Comparison of ENCODE assay signal across 7 mouse cellular contexts in the genomic region with DNA sequence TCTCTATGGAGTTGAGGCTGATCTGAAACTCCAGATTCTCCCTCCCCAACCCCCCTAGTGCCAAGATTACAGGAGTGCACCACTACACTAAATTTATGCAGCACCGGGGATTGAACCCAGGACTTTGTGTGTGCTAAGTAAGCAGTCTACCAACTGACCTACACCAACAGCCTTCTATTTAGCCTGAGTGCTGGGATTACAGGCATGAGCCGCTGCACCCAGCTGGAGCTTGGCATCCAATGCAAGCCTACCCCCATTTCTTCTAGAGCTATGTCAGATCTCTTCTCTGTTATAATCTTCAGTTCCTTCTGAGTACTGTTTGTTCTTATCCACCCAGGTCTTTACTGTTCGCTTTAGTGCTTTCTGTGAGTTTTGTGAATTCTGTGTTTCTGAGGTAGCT.
DNase-seq lines count a peak whose midpoint lies in the region; ATAC-seq and TF ChIP-seq lines count a peak whose summit lies in the region.

No protein-coding gene starts in this region.

- H3K4me2 ChIP-seq in hindbrain, postnatal 0 days (ENCODE audit: low read depth, low read length): no peak overlapping the region
- no peak overlapping the region for H3K4me2 ChIP-seq in hindbrain, embryonic 14.5 days (replicated peaks)
- peak overlapping the region; percentile 61 for H3K4me2 ChIP-seq in liver, embryonic 12.5 days

- H3K9ac ChIP-seq in hindbrain, postnatal 0 days (replicated peaks; ENCODE audit: low read length): no peak overlapping the region
- H3K9ac ChIP-seq in hindbrain, embryonic 14.5 days: no peak overlapping the region
- H3K9ac ChIP-seq in liver, embryonic 12.5 days: peak overlapping the region; percentile 71

- H3K27me3 ChIP-seq in hindbrain, postnatal 0 days (ENCODE audit: insufficient read depth, low read length): no peaks in the 10 kb centered on the region
- no peaks in the 10 kb centered on the region for H3K27me3 ChIP-seq in hindbrain, embryonic 14.5 days (ENCODE audit: control insufficient read depth, insufficient read depth, low read length)
- H3K27me3 ChIP-seq in liver, embryonic 12.5 days (replicated peaks): no peaks in the 10 kb centered on the region

- no peak for TF ChIP-seq CTCF in hindbrain, postnatal 0 days (IDR thresholded peaks at IDR 0.05; ENCODE audit: low read depth)
- no peak for TF ChIP-seq CTCF in bone marrow macrophage, adult 2 months (IDR thresholded peaks at IDR 0.05; ENCODE audit: low read depth, low read length)

- TF ChIP-seq POLR2A in bone marrow macrophage, adult 2 months (IDR thresholded peaks at IDR 0.05; ENCODE audit: borderline replicate concordance, low read depth, low read length): no peak

- WGBS in hindbrain, postnatal 0 days: 75% methylated on average over 3 of the region's 3 CpGs
- WGBS in hindbrain, embryonic 14.5 days: 96% methylated on average over 3 of the region's 3 CpGs
- WGBS in liver, embryonic 12.5 days (ENCODE audit: insufficient replicate concordance): 59% methylated on average over 3 of the region's 3 CpGs

- no peak for DNase-seq in hindbrain, postnatal 0 days (ENCODE audit: low spot score)
- DNase-seq in hindbrain, embryonic 14.5 days (ENCODE audit: low spot score): no peak
- peak; percentile 55 for DNase-seq in A20 (ENCODE audit: low read depth, low spot score)
- no peak for DNase-seq in frontal cortex, postnatal 10 days (ENCODE audit: low spot score in 2 of 2)
- DNase-seq in thymus, postnatal 36 days: no peak

- H3K27ac ChIP-seq in hindbrain, postnatal 0 days: peak overlapping the region; percentile 15; the same call in 1 of the 2 replicates
- no peak overlapping the region for H3K27ac ChIP-seq in hindbrain, embryonic 14.5 days
- H3K27ac ChIP-seq in bone marrow macrophage, adult 2 months (ENCODE audit: insufficient read depth, low read depth, low read length): peak overlapping the region; percentile 33
- peak overlapping the region; percentile 100 for H3K27ac ChIP-seq in liver, embryonic 12.5 days

- no peaks in the 10 kb centered on the region for H3K4me1 ChIP-seq in hindbrain, postnatal 0 days (ENCODE audit: insufficient read depth, low read length)
- H3K4me1 ChIP-seq in hindbrain, embryonic 14.5 days (replicated peaks; ENCODE audit: control insufficient read depth, insufficient read depth, low read length): no peaks in the 10 kb centered on the region
- peaks cover 53% of the 10 kb centered on the region for H3K4me1 ChIP-seq in bone marrow macrophage, adult 2 months (ENCODE audit: control insufficient read depth, insufficient read depth, low read length)
- H3K4me1 ChIP-seq in liver, embryonic 12.5 days: peaks cover 95% of the 10 kb centered on the region

- no peaks in the 10 kb centered on the region for H3K9me3 ChIP-seq in hindbrain, postnatal 0 days (ENCODE audit: low read length)
- no peaks in the 10 kb centered on the region for H3K9me3 ChIP-seq in hindbrain, embryonic 14.5 days (ENCODE audit: control insufficient read depth, low read length)
- no peaks in the 10 kb centered on the region for H3K9me3 ChIP-seq in liver, embryonic 12.5 days (replicated peaks)

- H3K36me3 ChIP-seq in hindbrain, postnatal 0 days (ENCODE audit: insufficient read depth, low read length): no peaks in the 10 kb centered on the region
- H3K36me3 ChIP-seq in hindbrain, embryonic 14.5 days (replicated peaks; ENCODE audit: control insufficient read depth, insufficient read depth): no peaks in the 10 kb centered on the region
- H3K36me3 ChIP-seq in liver, embryonic 12.5 days: no peaks in the 10 kb centered on the region

- no peak for ATAC-seq in hindbrain, postnatal 0 days
- ATAC-seq in hindbrain, embryonic 14.5 days (ENCODE audit: low FRiP score): no peak
- no peak for ATAC-seq in liver, embryonic 12.5 days

- H3K4me3 ChIP-seq in hindbrain, postnatal 0 days (ENCODE audit: low read length): no peak overlapping the region
- no peak overlapping the region for H3K4me3 ChIP-seq in hindbrain, embryonic 14.5 days (replicated peaks; ENCODE audit: low read length)
- H3K4me3 ChIP-seq in bone marrow macrophage, adult 2 months (ENCODE audit: insufficient read depth, low read length): no peak overlapping the region
- peak overlapping the region; percentile 29 for H3K4me3 ChIP-seq in liver, embryonic 12.5 days
